Mouse (Mus musculus): ENCODE results near the gene Ift88. TPM values are rescaled to one million over a fixed set of nuclear protein-coding genes. Genes with fewer than 3 reads are reported as not detected.

Ift88 gene
- polyA plus RNA-seq, 2 experiments = 1.6 TPM

- DNase-seq (ENCODE audit: low read depth in 3 of 3, low spot score in 3 of 3) (no peak), ATAC-seq (ENCODE audit: insufficient read depth) (no peak)
- no peak for TF ChIP-seq EP300 (IDR thresholded peaks at IDR 0.05; ENCODE audit: low read depth)
- TF ChIP-seq CTCF (IDR thresholded peaks at IDR 0.05; ENCODE audit: low read depth) = no peak
- Histone ChIP-seq H3K4me1 (replicated peaks; ENCODE audit: control insufficient read depth in 2 of 2, insufficient read depth in 2 of 2, low read length in 1 of 2) (no peaks in the 10 kb centered on the region), H3K4me3 (ENCODE audit: insufficient read depth in 1 of 2, low read depth in 2 of 2, low read length in 2 of 2) (no peak overlapping the region), H3K27ac (no peak overlapping the region), H3K36me3 (replicated peaks; ENCODE audit: control insufficient read depth, insufficient read depth, low read depth) (no peaks in the 10 kb centered on the region), H3K27me3 (ENCODE audit: control insufficient read depth, insufficient read depth, low read length) (no peaks in the 10 kb centered on the region), H3K4me2 (ENCODE audit: low read depth) (no peak overlapping the region), H3K9ac (replicated peaks) (no peak overlapping the region), H3K9me3 (ENCODE audit: control insufficient read depth, low read length) (no peaks in the 10 kb centered on the region)
- WGBS (ENCODE audit: insufficient replicate concordance) = 75% methylated on average over 6 of the region's 6 CpGs
These were observed 79.9 kb downstream of the Ift88 start for GRCm38 (mm10) chr14:57503729-57504128.

DNA sequence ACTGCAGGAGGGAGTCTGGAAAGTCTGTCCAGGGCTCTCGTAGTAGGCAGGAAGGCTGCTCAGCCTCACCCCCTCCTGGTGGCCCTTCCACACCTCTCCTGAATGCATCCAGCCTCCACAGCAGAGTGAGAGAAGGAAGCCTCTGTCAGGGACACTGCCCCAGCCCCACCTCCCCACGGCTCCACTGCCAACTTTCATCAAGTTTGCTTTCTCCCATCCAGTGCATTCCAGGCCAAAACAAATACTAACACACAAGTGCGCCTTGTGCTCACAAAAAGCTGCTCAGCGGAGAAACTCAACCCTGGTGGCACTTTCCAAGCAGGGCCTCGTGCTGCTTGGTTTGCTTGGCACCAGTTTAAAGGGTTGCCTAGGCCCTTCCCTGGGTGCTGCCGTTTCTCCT lies 85.7 kb downstream of the Ift88 start:
- H3K36me3 ChIP-seq (replicated peaks; ENCODE audit: control insufficient read depth, insufficient read depth, low read depth) = no peaks in the 10 kb centered on the region
- H3K4me2 ChIP-seq (ENCODE audit: low read depth) = no peak overlapping the region
- H3K9ac ChIP-seq (replicated peaks) = no peak overlapping the region
- H3K27ac ChIP-seq = no peak overlapping the region
- 62% methylated on average over 6 of the region's 6 CpGs for WGBS (ENCODE audit: insufficient replicate concordance)
- no peak overlapping the region for H3K4me3 ChIP-seq (ENCODE audit: insufficient read depth in 1 of 2, low read depth in 2 of 2, low read length in 2 of 2)
- no peaks in the 10 kb centered on the region for H3K27me3 ChIP-seq (ENCODE audit: control insufficient read depth, insufficient read depth, low read length)
- TF ChIP-seq CTCF (IDR thresholded peaks at IDR 0.05; ENCODE audit: low read depth) (no peak), EP300 (IDR thresholded peaks at IDR 0.05; ENCODE audit: low read depth) (no peak)
- no peaks in the 10 kb centered on the region for H3K4me1 ChIP-seq (replicated peaks; ENCODE audit: control insufficient read depth in 2 of 2, insufficient read depth in 2 of 2, low read length in 1 of 2)
- ATAC-seq (ENCODE audit: insufficient read depth) (no peak), DNase-seq (ENCODE audit: low read depth in 3 of 3, low spot score in 3 of 3) (no peak)
- no peaks in the 10 kb centered on the region for H3K9me3 ChIP-seq (ENCODE audit: control insufficient read depth, low read length)

- 70% methylated on average over 6 of the region's 6 CpGs for WGBS (ENCODE audit: insufficient replicate concordance)
- no peaks in the 10 kb centered on the region for H3K9me3 ChIP-seq (ENCODE audit: control insufficient read depth, low read length)
- H3K9ac ChIP-seq (replicated peaks) = no peak overlapping the region
- H3K4me3 ChIP-seq (ENCODE audit: insufficient read depth in 1 of 2, low read depth in 2 of 2, low read length in 2 of 2) = no peak overlapping the region
- TF ChIP-seq CTCF (IDR thresholded peaks at IDR 0.05; ENCODE audit: low read depth) (no peak), EP300 (IDR thresholded peaks at IDR 0.05; ENCODE audit: low read depth) (no peak)
- no peaks in the 10 kb centered on the region for H3K4me1 ChIP-seq (replicated peaks; ENCODE audit: control insufficient read depth in 2 of 2, insufficient read depth in 2 of 2, low read length in 1 of 2)
- DNase-seq (ENCODE audit: low read depth in 3 of 3, low spot score in 3 of 3) (no peak), ATAC-seq (ENCODE audit: insufficient read depth) (no peak)
- no peaks in the 10 kb centered on the region for H3K27me3 ChIP-seq (ENCODE audit: control insufficient read depth, insufficient read depth, low read length)
- H3K4me2 ChIP-seq (ENCODE audit: low read depth) = no peak overlapping the region
- no peak overlapping the region for H3K27ac ChIP-seq
- no peaks in the 10 kb centered on the region for H3K36me3 ChIP-seq (replicated peaks; ENCODE audit: control insufficient read depth, insufficient read depth, low read depth)
These were observed 91.4 kb downstream of the Ift88 start for GRCm38 (mm10) chr14:57515156-57515762.

GRCm38 (mm10) chr14:57517001-57517400 lies 93.1 kb downstream of the Ift88 start:
- TF ChIP-seq CTCF (IDR thresholded peaks at IDR 0.05; ENCODE audit: low read depth) = no peak
- DNase-seq (ENCODE audit: low read depth in 3 of 3, low spot score in 3 of 3) = no peak
- Histone ChIP-seq H3K27ac (no peak overlapping the region), H3K9me3 (ENCODE audit: control insufficient read depth, low read length) (no peaks in the 10 kb centered on the region), H3K9ac (replicated peaks) (no peak overlapping the region), H3K4me3 (ENCODE audit: insufficient read depth in 1 of 2, low read depth in 2 of 2, low read length in 2 of 2) (no peak overlapping the region), H3K4me1 (replicated peaks; ENCODE audit: control insufficient read depth in 2 of 2, insufficient read depth in 2 of 2, low read length in 1 of 2) (no peaks in the 10 kb centered on the region), H3K27me3 (ENCODE audit: control insufficient read depth, insufficient read depth, low read length) (no peaks in the 10 kb centered on the region), H3K4me2 (ENCODE audit: low read depth) (no peak overlapping the region), H3K36me3 (replicated peaks; ENCODE audit: control insufficient read depth, insufficient read depth, low read depth) (no peaks in the 10 kb centered on the region)
- 80% methylated on average over 7 of the region's 7 CpGs for WGBS (ENCODE audit: insufficient replicate concordance)
- no peak for ATAC-seq (ENCODE audit: insufficient read depth)

DNA sequence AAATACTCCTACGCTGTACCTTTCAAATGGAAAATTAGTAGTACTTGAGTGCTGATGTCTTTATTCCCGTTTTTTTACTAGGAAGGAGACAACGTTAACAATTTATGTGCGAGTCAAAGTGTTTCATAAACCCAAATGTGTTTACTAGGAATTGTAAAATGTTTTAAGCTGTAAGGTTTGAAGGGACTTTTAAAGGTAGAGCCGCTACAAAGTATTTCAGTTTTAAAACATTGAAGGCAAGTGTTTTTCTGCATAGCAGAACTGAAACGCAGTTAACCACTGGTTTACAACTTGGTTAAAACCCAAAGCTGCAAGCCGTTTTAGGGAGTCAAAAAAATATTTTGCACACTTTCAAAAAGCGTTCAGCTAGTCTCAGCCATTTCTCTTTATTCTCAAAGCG lies 99.9 kb downstream of the Ift88 start:
- DNase-seq (ENCODE audit: low read depth in 3 of 3, low spot score in 3 of 3) (no peak), ATAC-seq (ENCODE audit: insufficient read depth) (no peak)
- 73% methylated on average over 9 of the region's 9 CpGs for WGBS (ENCODE audit: insufficient replicate concordance)
- no peaks in the 10 kb centered on the region for H3K9me3 ChIP-seq (ENCODE audit: control insufficient read depth, low read length)
- peaks cover 41% of the 10 kb centered on the region for H3K27me3 ChIP-seq (ENCODE audit: control insufficient read depth, insufficient read depth, low read length)
- H3K27ac ChIP-seq = no peak overlapping the region
- H3K36me3 ChIP-seq (replicated peaks; ENCODE audit: control insufficient read depth, insufficient read depth, low read depth) = no peaks in the 10 kb centered on the region
- TF ChIP-seq EP300 (IDR thresholded peaks at IDR 0.05; ENCODE audit: low read depth) (no peak), CTCF (IDR thresholded peaks at IDR 0.05; ENCODE audit: low read depth) (no peak)
- no peak overlapping the region for H3K4me2 ChIP-seq (ENCODE audit: low read depth)
- H3K4me3 ChIP-seq (ENCODE audit: insufficient read depth in 1 of 2, low read depth in 2 of 2, low read length in 2 of 2) = no peak overlapping the region
- H3K9ac ChIP-seq (replicated peaks) = no peak overlapping the region
- H3K4me1 ChIP-seq (replicated peaks; ENCODE audit: control insufficient read depth in 2 of 2, insufficient read depth in 2 of 2, low read length in 1 of 2) = peaks cover 0 to 4% of the 10 kb centered on the region in 2 experiments; a peak in 2 of 4 replicates
